Mouse (Mus musculus) heart, adult 9 months (tissue): ENCODE measurements around the gene Camta1.
"Not testable (repeated sequence)": the region's sequence is repeated elsewhere in the genome, so short reads cannot be mapped to it uniquely, and the experiment has no call there.

Experiments
- DNase-seq, 2 experiments: peaks; one replicate each; pipeline ENCODE4 v3.0.0; 2022; ENCODE audit warnings: low spot score in 2 of 2

Gene Camta1

GRCm38 (mm10) chr4:151059566-151059965 lies 802.1 kb downstream of the Camta1 start:
- no peak for DNase-seq

GRCm38 (mm10) chr4:151058634-151059033 lies 803.0 kb downstream of the Camta1 start:
- no peak for DNase-seq

DNA sequence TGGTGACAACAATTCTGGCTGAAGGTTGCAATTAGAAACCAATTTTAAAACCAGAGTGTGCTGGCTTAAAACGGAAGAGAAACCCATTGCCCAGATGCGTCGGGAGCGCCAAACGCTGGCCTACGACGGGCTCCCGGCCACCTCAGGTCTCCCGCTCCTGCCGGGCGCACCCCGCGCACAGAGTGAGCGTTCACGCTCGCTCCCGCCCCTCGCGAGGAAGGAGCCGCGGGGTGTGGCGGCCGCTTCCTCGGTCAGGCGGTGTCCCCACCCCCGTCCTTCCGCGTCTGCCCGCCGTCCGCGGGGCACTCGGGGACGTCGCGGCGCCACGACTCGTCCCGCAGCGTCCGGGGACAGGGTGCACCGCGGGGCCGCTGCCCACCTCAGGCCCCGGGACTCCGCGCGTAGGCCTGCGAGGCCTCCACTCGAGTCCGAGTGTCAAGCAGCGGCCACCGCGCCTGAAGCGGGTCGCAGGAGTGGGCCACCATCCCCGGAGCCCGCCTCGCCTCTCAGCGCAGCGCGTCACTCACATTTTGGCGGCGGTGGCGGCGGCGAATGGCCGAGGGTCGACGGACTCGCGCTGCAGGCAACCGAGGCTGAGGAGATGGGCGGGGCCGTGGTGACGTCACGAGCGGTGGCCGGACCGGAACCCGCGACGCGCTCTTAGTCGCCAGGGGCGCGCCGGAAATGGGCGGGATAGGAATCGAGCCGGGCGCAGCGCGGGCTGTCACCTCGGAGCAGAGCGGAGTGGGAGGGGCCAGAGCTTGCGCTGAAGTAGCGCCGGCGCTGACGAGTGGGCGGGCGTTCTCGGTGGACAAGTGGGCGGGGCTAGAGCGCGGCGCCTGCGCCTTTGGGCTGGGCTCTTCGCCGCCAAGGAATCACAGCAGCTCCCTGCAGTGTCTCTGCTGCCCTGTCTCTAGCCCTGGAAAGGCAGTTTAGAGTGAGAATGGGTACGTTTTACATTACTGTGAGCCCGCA lies 804.0 kb downstream of the Camta1 start, which contains the start of gene Vamp3:
Gene Vamp3 (minus strand): TSS at position 617 of the 975 bp plus-strand sequence.
- peak; percentile 97 to 98 for DNase-seq

GRCm38 (mm10) chr4:151051162-151051561 lies 810.5 kb downstream of the Camta1 start:
- no peak for DNase-seq

DNA sequence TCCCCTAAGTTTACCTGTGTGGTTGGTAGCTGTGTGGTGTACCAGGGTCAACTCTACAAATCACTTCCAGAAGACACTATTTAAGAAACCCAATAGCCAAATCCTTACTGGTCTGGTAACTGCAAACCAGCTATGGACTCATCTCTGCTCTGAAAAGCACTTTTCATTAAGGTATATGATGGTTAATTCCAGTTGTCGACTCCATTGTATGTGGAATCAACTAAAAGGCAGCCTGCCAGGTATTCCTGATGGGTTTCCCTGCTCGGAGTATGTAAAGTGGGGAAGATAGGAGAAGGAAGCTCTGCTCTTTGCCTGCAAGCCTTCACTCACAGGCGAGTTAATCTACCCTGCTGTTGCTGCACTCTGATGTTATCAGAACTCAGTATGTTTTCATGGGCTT lies 815.2 kb downstream of the Camta1 start:
- no peak for DNase-seq

- DNase-seq, result no peak
Measured at GRCm38 (mm10) chr4:151044944-151045570, 816.6 kb downstream of the Camta1 start.

DNA sequence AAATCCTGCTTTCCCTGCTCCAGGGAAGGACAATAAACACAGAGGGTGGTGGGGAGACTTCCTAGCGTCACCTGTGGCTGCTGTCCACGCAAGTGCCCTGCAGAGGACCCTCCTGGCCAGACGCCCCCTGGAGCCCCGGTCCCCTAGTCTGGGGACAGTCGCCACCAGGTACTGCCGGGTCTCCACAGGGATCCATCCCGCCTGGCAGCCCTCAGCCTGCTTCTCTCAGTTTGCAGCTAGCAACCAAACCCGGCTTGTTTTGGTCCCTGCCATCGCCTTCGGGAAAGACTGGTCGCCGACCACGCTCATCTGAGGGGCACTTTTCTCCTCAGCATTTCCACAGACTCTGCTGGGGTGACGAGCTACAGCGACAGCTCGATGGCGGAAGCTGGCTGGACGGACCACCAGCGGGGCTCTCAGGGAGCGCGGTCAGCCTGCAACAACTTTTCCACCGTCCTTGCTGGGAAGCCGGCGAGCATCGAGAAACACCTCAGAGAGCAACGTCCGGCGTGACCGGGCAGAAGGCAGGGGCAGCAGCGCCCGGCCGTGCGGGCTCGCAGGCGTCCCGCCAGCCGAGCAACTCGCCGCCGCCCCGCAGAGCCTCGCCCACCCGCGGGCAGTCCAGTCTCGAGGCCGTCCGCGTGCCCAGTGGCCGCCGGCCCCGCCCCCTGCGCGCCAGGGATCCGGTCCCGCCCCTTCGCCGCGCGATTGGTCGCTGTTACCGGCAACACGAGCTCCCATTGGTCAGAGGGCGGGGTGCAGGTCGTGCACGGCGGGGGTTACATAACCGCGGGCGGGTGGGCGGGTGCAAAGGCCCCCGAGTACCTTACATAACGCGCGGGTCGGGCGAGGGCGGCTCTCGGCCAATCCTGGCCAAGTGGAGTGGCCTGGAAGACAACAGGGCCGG lies 817.4 kb downstream of the Camta1 start, which contains the start of gene Per3:
Gene Per3 (minus strand): TSS at position 629 of the 907 bp plus-strand sequence.
- peak; percentile 99 for DNase-seq

- DNase-seq, result peak; percentile 45 to 49
Measured at GRCm38 (mm10) chr4:151043281-151043680, 818.4 kb downstream of the Camta1 start.

GRCm38 (mm10) chr4:151041506-151041905 lies 820.2 kb downstream of the Camta1 start:
- DNase-seq, result no peak

GRCm38 (mm10) chr4:151037800-151038199 lies 823.9 kb downstream of the Camta1 start:
- DNase-seq, result no peak

DNA sequence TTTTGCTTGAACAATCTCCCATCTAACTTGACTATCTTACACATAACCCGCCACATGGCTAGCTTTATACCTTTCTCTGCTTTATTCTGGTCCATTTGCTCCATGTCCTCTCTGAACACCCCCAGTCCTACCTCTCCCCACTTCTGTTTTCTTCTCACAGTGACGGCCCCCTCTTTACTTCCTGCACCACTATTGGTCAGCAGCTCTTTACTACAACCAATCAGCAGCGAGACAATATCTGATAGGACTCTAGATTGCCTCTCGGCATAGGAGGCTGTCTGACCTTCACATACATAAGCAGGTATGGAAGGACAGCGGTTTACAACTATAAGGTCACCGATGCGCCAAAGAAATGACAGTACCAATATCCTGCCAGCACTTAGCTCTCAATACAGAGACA lies 825.2 kb downstream of the Camta1 start:
- no peak for DNase-seq

DNA sequence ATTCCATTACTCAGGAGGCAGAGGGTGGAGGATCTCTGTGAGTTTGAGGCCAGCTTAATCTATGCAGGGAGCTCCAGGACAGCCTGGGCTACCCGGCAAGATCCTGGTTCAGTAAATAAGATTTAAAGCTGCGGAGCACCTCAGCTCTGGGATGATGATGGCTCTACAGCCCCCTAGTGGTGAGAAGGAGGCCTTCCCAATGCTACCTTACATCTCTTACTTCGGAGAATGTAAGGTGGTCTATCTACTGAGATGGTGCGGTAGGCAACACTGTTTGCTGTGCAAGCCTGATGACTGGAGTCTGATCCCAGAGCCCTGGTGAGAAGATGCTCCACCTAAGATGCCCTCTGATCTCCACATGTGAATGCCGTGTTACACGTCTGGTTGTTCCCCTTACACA lies 834.7 kb downstream of the Camta1 start:
- no peak for DNase-seq

- no peak for DNase-seq
Measured at GRCm38 (mm10) chr4:151024152-151024551, 837.5 kb downstream of the Camta1 start.

- DNase-seq, result not testable (repeated sequence)
Measured at GRCm38 (mm10) chr4:151017356-151017755, 844.3 kb downstream of the Camta1 start.

GRCm38 (mm10) chr4:151015946-151016345 lies 845.7 kb downstream of the Camta1 start:
- no peak for DNase-seq

GRCm38 (mm10) chr4:151010316-151010715 lies 851.4 kb downstream of the Camta1 start:
- no peak for DNase-seq

DNA sequence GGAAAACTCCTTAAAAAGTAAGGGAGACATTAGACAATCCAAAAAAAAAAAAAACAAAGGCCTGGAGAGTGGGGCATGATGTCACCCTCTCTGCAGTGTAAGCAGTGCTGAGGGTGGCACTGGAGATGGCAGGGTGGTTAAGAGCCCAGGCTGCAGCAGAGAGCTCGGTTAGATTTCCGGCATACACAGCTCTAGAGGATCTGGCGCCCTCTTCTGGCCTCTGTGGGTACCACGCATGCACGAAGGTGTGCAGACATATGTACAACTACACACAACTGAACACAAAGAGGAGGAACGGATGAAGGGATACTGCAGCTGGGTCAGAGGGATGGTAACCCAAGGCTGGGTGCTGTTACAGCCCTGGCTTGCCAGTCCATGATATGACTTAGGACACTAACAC lies 854.7 kb downstream of the Camta1 start:
- DNase-seq, result no peak

DNA sequence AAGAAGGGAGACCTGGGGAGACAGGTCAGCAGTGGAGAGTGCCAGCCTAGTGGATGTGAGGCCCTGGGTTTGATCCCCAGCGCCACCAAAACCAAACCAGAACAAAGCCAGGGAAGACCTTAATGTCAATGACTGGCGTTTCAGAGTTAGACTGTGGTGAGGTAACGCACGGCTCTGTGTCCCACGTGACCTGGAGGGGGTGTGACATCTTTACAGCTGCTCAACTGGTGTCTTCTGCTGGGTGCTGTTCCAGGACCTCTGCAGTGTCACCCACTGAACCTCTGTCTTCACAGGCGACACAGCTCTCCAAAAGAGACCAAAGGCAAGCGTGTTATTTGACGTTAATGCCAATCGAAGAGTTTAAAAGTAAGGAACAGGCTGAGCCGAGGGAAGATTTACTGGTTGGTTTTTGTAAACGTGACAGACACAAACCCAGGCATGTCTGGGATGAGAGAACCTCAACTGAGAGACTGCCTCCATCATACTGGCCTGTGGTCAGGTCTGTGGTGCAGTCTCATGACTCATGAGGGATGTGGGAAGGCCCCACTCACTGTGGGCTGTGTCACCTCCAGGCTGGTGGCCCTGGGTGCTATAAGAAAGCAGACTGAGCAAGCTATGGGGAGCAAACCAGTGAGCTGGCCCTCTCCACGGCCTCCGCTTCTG lies 855.9 kb downstream of the Camta1 start:
- DNase-seq, result no peak

DNA sequence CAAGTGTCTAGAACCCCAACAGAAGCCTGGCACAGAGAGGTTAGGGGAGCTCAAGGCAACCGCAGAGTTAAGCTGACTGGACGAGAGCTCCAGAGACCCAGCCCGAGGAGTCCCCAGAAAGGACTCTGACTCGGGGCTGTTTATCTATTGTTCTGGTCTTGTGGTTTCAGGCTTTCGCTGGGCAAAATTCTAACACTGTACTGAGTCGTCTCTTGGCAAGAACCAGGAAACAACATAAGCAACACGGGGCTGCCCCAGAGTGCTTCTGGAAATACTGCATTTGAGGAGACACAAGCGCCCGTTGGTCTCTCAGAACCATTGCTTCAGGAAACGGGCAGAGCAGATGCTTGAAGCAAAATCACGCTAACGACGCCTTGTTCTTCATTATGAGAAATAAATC lies 860.3 kb downstream of the Camta1 start:
- no peak for DNase-seq

DNA sequence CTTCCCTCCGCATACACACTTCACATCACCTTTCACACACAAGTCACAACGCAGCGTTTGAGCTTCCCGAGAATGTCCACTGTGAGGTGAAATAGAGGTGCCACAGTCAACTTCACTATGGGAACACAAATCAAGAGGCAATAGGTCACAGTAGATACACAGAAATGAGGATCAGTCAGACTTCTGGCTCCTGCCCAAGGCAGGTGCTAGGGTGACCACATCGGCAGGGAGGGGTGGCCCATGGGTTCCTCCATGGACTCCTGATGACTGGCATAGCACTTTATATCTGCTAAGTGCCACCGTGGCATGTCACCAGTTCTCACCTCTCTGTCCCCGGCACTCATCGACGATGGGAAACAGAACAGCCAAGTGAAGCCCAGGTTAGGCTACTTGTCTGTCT lies 863.0 kb downstream of the Camta1 start:
- DNase-seq, result no peak

GRCm38 (mm10) chr4:150996797-150997196 lies 864.9 kb downstream of the Camta1 start, which contains the start of gene Uts2:
Gene Uts2 (plus strand): TSS chr4:150997097.
- no peak for DNase-seq
